Mouse (Mus musculus): ENCODE results near the gene Phf5a.

The Phf5a gene

DNA sequence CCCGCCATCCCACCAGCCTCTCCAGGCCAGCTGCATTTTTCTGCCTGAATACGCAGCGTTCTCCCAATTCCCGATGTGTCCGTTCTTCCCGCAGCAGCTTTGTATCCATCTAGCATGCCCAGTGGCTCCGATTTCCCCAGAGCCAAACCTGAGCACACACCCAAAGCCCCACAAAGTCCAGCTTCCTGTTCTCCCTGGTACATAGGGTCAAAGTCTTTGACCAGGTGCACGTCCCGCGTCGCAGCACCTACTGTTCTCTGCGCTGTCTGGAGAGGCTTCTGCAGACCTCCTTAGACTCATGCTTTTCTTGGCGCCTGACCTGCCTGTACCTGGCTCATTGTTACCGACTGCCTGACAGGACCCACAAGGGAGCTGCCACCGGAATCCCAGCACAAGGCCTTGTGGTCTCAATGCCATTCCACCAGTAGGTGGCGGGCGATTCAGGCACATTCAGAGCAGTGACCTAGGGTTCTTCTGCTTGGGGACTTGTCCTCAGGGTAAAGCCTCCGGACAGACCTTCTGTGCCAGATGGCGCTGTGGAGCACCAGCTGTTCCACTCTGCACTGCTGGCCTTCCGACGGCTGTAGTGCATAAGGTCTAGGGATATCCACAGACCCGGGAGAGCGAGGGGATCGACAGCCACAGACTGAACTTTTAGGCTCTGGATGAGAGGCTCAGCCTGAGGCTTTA lies 40.4 kb downstream of the Phf5a start:
- ChIA-PET POLR2A (interaction anchor here (0.6 to 2.8 kb wide), 80 partner anchors 8 to 351 kb away, joined by 3 to 18 read pairs (median 4); partner anchors contain the start of genes Phf5a (in 3 of the 4), Polr3h (in 3 of the 4), Aco2 (in 2 of the 4) and Csdc2 (in 2 of the 4)), CTCF (interaction anchor here (0.5 to 2.9 kb wide), 123 partner anchors 8 to 1660 kb away, joined by 3 to 53 read pairs (median 4); partner anchors contain the start of genes Polr3h (in 2 of the 4), Tef (in 2 of the 4), Aco2 (in 1 of the 4) and Chadl (in 1 of the 4))

DNA sequence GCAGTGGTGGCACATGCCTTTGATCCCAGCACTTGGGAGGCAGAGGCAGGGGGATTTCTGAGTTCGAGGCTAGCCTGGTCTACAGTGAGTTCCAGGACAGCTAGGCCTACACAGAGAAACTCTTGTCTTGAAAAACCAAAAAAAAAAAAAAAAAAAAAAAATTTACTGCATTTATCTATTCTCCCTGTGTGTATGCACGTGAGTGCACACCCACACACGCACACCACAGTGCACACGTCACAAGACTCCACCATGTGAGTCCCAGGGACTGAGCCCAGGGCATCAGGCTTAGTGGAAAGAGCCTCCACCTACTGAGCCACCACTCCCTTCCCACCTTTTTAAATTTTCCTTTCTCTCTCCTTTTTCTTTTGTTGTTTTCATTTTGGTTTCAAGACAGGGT lies 41.2 kb downstream of the Phf5a start:
- CTCF ChIA-PET: interaction anchor here (0.6 to 2.9 kb wide), 68 partner anchors 8 to 1534 kb away, joined by 3 to 53 read pairs (median 5); partner anchors contain the start of genes Aco2 (in 1 of the 4), Csdc2 (in 1 of the 4), L3mbtl2 (in 1 of the 4) and Phf5a (in 1 of the 4)
- POLR2A ChIA-PET: interaction anchor here (0.6 to 2.8 kb wide), 65 partner anchors 8 to 351 kb away, joined by 3 to 18 read pairs (median 5); partner anchors contain the start of genes Phf5a (in 3 of the 4), Polr3h (in 3 of the 4), Aco2 (in 2 of the 4) and Csdc2 (in 2 of the 4)

DNA sequence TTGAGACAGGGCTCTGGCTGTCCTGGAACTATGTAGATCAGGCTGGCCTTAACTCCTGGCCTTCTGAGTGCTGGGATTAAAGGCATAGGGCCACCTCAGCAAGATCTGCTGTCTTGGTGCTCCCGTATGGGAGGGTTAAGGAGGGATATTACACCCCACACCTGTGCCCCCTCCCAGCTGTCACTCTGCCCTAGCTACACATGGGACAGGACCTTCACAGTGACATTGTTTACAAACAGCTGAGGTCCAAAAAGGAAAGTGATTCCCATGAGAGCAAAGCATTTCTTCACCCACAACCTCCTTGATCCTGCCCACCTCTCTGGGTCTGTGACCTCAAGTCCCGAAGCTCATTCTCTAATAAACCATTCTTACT lies 42.5 kb downstream of the Phf5a start:
- CTCF ChIA-PET: interaction anchor here in 1 of 4 experiments (0.7 kb wide), 1 partner anchor 516 kb away, joined by 3 read pairs; no protein-coding TSS in a partner anchor
- POLR2A ChIA-PET: interaction anchor here in 2 of 4 experiments (1.0 to 2.8 kb wide), 3 partner anchors 18 to 29 kb away, joined by 4 to 18 read pairs (median 4); partner anchors contain the start of gene Tob2 (in 1 of the 2)

DNA sequence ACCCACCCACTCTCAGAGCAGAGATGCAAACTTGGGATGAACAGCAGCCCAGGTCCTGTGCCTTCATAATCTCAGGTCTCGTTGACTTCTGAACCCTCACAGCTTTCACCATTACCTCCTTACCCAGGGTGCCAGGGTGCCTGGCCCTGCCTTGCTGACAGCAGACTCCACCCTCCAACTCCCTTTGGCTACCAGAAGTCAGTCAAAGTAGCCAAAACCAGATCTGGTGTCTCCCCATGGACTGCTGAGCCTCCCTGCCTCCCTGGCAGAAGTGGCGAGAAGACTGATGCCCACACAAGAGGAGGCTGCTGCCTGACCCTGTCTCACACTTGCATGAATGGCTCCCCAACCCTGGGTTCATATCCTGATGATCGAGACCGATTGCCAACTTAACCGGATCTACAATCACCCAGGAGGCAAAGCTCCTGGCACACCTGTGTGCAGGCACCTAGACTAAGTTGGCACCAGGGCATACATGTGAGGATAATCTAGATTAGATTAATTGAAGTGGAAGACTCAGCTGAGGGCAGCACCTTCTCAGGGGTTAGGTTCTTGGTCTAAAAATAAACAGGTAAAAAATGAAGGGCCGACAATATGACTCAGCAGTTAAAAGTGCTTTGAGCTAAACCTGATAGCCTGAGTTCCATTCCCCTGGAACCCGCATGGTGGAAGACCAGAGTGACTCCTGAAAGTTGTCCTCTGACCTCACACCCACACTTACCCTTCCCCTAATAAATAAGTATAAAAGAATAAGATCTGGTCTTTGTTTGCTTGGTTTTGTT lies 43.1 kb downstream of the Phf5a start:
- CTCF ChIA-PET: interaction anchor here in 1 of 4 experiments (0.7 kb wide), 1 partner anchor 515 kb away, joined by 3 read pairs; no protein-coding TSS in a partner anchor
- POLR2A ChIA-PET: interaction anchor here in 3 of 4 experiments (0.6 to 1.4 kb wide), 3 partner anchors 17 to 63 kb away, joined by 3 to 4 read pairs (median 4); no protein-coding TSS in a partner anchor

DNA sequence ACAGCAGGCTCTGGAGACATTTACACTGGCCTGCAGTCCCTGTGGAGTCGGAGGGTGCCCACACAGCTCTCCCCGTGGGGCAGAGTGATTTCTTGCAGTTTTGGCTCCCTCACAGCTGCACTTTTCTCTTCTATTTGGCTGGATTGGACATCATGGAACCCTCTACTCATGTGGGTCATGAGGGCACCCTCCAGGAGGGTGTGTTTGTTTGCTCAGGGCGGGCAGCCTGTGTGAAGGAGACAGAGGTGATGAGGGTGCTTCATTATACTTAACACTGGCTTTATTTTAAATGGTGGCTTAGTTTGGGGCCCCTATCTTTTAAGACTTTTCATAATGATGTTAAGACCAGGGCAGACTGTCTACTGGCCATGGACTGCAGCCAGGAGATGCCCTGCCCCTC lies 46.9 kb downstream of the Phf5a start:
- ChIA-PET POLR2A (interaction anchor here in 2 of 4 experiments (1.0 to 1.7 kb wide), 5 partner anchors 11 to 15 kb away, joined by 3 to 4 read pairs (median 3); no protein-coding TSS in a partner anchor), CTCF (interaction anchor here in 1 of 4 experiments (1.1 kb wide), 1 partner anchor 80 kb away, joined by 3 read pairs; no protein-coding TSS in a partner anchor)

DNA sequence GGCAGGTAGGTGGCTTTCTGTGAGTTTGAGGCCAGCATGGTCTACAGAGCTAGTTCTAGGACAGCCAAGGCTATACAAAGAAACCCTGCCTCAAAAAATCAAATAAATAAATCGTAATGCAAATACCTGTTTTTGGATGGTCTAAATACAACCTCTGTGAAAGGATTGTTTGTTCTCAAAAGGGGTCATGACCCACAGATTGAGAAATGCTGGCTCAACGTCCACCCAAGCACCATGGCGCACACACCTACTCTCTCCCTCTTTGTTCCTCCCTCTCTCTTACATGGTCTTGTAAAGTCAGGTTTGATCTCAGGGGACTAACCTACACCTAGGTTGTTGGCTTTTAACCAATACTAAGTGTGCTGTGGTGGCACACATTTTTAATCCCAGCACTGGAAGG lies 49.1 kb downstream of the Phf5a start:
- CTCF ChIA-PET: interaction anchor here in 2 of 4 experiments (0.6 to 1.2 kb wide), 2 partner anchors 9 to 260 kb away, joined by 3 to 6 read pairs; no protein-coding TSS in a partner anchor
- POLR2A ChIA-PET: interaction anchor here in 2 of 4 experiments (0.6 to 1.7 kb wide), 4 partner anchors 9 to 142 kb away, joined by 3 to 4 read pairs (median 4); no protein-coding TSS in a partner anchor

DNA sequence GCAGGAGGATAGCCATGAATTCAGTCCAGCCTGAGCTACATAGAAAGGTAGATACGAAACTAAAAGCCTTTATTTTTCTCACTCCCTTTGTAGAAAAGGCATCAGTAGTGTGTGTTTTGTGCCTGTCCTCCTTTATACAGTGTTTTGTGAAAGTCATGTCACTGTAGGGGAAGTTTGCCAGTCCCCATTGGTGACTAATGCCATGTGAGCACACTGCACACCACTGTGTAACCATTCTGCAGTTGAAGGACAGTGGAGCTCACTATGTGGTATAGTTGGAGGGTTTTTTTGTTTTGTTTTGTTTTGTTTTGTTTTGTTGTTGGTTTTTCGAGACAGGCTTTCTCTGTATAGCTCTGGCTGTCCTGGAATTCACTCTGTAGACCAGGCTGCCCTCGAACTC lies 53.3 kb downstream of the Phf5a start:
- ChIA-PET CTCF (interaction anchor here in 1 of 4 experiments (1.5 kb wide), 1 partner anchor 13 kb away, joined by 4 read pairs; no protein-coding TSS in a partner anchor), POLR2A (interaction anchor here in 2 of 4 experiments (1.2 to 2.0 kb wide), 4 partner anchors 12 to 26 kb away, joined by 3 to 10 read pairs (median 5); no protein-coding TSS in a partner anchor)

DNA sequence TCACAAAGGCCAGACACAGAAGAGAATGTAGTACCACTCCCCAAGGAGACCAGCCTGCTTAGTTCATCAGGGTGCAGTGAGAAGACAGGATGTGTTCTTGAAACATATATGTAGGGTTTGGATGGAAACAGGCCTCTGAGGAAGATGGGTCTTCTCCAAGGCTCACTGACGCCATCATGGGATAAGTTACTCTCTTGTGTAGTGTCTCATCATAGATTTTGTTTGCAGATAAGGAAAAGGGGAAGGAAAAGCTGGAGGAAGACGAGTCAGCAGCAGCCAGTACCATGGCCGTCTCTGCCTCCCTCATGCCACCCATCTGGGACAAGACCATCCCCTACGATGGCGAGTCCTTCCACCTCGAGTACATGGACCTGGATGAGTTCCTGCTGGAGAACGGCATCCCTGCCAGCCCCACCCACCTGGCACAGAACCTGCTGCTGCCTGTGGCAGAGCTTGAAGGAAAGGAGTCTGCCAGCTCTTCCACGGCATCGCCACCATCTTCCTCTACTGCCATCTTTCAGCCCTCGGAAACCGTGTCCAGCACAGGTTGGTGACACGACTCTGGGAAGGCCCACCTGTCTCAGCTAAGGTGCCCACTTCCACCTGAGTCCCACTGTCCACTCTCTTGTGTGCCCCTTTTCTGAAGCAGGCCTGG lies 56.9 kb downstream of the Phf5a start:
- ChIA-PET POLR2A (interaction anchor here in 2 of 4 experiments (1.0 to 1.8 kb wide), 4 partner anchors 12 to 292 kb away, joined by 3 to 5 read pairs (median 4); partner anchors contain the start of gene Tef (in 1 of the 2)), CTCF (no interaction called here)

All from embryonic stem cell, embryonic (primary cell).